Mouse (Mus musculus): Measurements from ENCODE around the gene Zic2. TPM values are rescaled to one million over a fixed set of nuclear protein-coding genes. Genes with fewer than 3 reads are reported as not detected.

Gene Zic2
- not detected for total RNA-seq (2023)

GRCm38 (mm10) chr14:122474891-122475556 lies at the start of gene Zic2:
Gene Zic2 (plus strand): TSS chr14:122475435.

GRCm38 (mm10) chr14:122450496-122451382 lies 24.5 kb upstream of the Zic2 start, which contains the start of gene Gm5089:
Gene Gm5089 (minus strand): TSS chr14:122451115.

GRCm38 (mm10) chr14:122464763-122465741 lies 10.2 kb upstream of the Zic2 start, which contains the start of gene Zic5:
Gene Zic5 (minus strand): TSS chr14:122465677.

GRCm38 (mm10) chr14:122490441-122491328 lies 15.4 kb downstream of the Zic2 start, which contains the start of gene Gm10837:
Gene Gm10837 (plus strand): TSS chr14:122490586.

Other genes starting within 250 kb of the Zic2 start
- gene Gm5089, start 24.3 kb upstream of the Zic2 start, total RNA-seq (2023), result not detected
- not detected for gene Zic5, start 9.8 kb upstream of the Zic2 start, total RNA-seq (2023)
- not detected for gene Gm10837, start 15.2 kb downstream of the Zic2 start, total RNA-seq (2023)
- gene Pcca, start 58.9 kb downstream of the Zic2 start, total RNA-seq (2023), result 26.3 TPM

Measured in CD4-positive naive resting alpha-beta T cell, adult 76 days (primary cell).